Mouse (Mus musculus) brown adipose tissue, adult 24 weeks (tissue): ENCODE results near the gene Rnpep. TPM values are rescaled to one million over a fixed set of nuclear protein-coding genes. Genes with fewer than 3 reads are reported as not detected.
A peak's percentile ranks its signal among the peaks of the same experiment; 100 is the strongest.
"Not testable (repeated sequence)": the region's sequence is repeated elsewhere in the genome, so short reads cannot be mapped to it uniquely, and the experiment has no call there.

Experiments
- H3K27ac ChIP-seq: fragments of 200-500 bp; replicated peaks from 2 replicates; pipeline ENCODE4 v1.5.1; 2012; ENCODE audit warnings: low read depth, mild to moderate bottlenecking, low read length
- H3K4me1 ChIP-seq: fragments of 200-500 bp; 2 replicates; pipeline ENCODE4 v1.6.1; 2012; ENCODE audit warnings: low read length, mixed read lengths; ENCODE audit not compliant: control insufficient read depth, insufficient read depth, insufficient read length
- H3K4me3 ChIP-seq: fragments of 200-500 bp; 2 replicates; pipeline ENCODE4 v1.5.1; 2012; ENCODE audit warnings: low read depth, mild to moderate bottlenecking, low read length, moderate library complexity; ENCODE audit not compliant: insufficient read depth
- polyA plus RNA-seq: library from polyadenylated mRNA; stranded (reverse); fragments of >200 nt; gene quantifications from 2 replicates; pipeline ENCODE4 v1.2.4, GENCODE M21; 2012; ENCODE audit not compliant: missing spikeins, insufficient read depth, insufficient read length

The Rnpep gene
- polyA plus RNA-seq, 1 experiment: 32.3 TPM

GRCm38 (mm10) chr1:135237131-135237851 lies 46.6 kb downstream of the Rnpep start:
- H3K4me3 ChIP-seq: no peak overlapping the region
- peak overlapping the region; percentile 95 for H3K27ac ChIP-seq
- peaks cover 5% of the 10 kb centered on the region for H3K4me1 ChIP-seq

- H3K4me3 ChIP-seq: no peak overlapping the region
- no peak overlapping the region for H3K27ac ChIP-seq
Measured at GRCm38 (mm10) chr1:135234771-135235170, 49.1 kb downstream of the Rnpep start.

GRCm38 (mm10) chr1:135233961-135234360 lies 49.9 kb downstream of the Rnpep start:
- H3K27ac ChIP-seq: no peak overlapping the region
- no peak overlapping the region for H3K4me3 ChIP-seq
- H3K4me1 ChIP-seq: peaks cover 3% of the 10 kb centered on the region

More at GRCm38 (mm10) chr1:135234771-135235170, 49.1 kb downstream of the Rnpep start:
- H3K4me1 ChIP-seq: peaks cover 5% of the 10 kb centered on the region

- not testable (repeated sequence) for H3K4me1 ChIP-seq, H3K4me3 ChIP-seq, H3K27ac ChIP-seq
Measured at GRCm38 (mm10) chr1:135231878-135232277, 52.0 kb downstream of the Rnpep start.

GRCm38 (mm10) chr1:135227339-135227950 lies 56.4 kb downstream of the Rnpep start:
- Histone ChIP-seq H3K4me1 (no peaks in the 10 kb centered on the region), H3K27ac (no peak overlapping the region), H3K4me3 (no peak overlapping the region)

- H3K27ac ChIP-seq: no peak overlapping the region
- no peaks in the 10 kb centered on the region for H3K4me1 ChIP-seq
- H3K4me3 ChIP-seq: no peak overlapping the region
Measured at GRCm38 (mm10) chr1:135224981-135225604, 58.8 kb downstream of the Rnpep start.

- H3K4me1 ChIP-seq: no peaks in the 10 kb centered on the region
- no peak overlapping the region for H3K4me3 ChIP-seq
- no peak overlapping the region for H3K27ac ChIP-seq
Measured at GRCm38 (mm10) chr1:135224147-135224546, 59.7 kb downstream of the Rnpep start.

GRCm38 (mm10) chr1:135217607-135218233 lies 66.2 kb downstream of the Rnpep start:
- H3K4me3 ChIP-seq: no peak overlapping the region
- no peaks in the 10 kb centered on the region for H3K4me1 ChIP-seq
- no peak overlapping the region for H3K27ac ChIP-seq

GRCm38 (mm10) chr1:135213772-135214640 lies 69.9 kb downstream of the Rnpep start:
- Histone ChIP-seq H3K4me3 (no peak overlapping the region), H3K27ac (no peak overlapping the region), H3K4me1 (no peaks in the 10 kb centered on the region)

Other genes starting within 250 kb of the Rnpep start
- gene Lgr6, start 178.8 kb downstream of the Rnpep start, polyA plus RNA-seq: 21.2 and 21.5 TPM in 2 replicates
- 0.58 and 0.79 TPM in 2 replicates for gene Ptpn7, start 151.4 kb downstream of the Rnpep start, polyA plus RNA-seq
- 30.3 and 32.7 TPM in 2 replicates for gene Arl8a, start 137.3 kb downstream of the Rnpep start, polyA plus RNA-seq
- gene Gpr37l1, start 116.4 kb downstream of the Rnpep start, polyA plus RNA-seq: not detected in 2 replicates
- not detected in 2 replicates for gene Elf3, start 25.5 kb downstream of the Rnpep start, polyA plus RNA-seq
- 295 and 336 TPM in 2 replicates for gene Timm17a, start 29.7 kb upstream of the Rnpep start, polyA plus RNA-seq
- gene Lmod1, start 40.7 kb upstream of the Rnpep start, polyA plus RNA-seq: 1.8 and 2.1 TPM in 2 replicates
- gene Shisa4, start 91.2 kb upstream of the Rnpep start, polyA plus RNA-seq: 2.1 and 3.2 TPM in 2 replicates
- gene Ipo9, start 146.4 kb upstream of the Rnpep start, polyA plus RNA-seq: 24.2 and 40.7 TPM in 2 replicates